Mouse (Mus musculus) v-Abl transformed pro-B cells (cell line): ENCODE data around the gene Twsg1.
"Not testable (repeated sequence)": the region's sequence is repeated elsewhere in the genome, so short reads cannot be mapped to it uniquely, and the experiment has no call there.

ENCODE experiments used
- in situ Hi-C, 2 experiments: fragments of 400-800 bp; cut with MboI; formaldehyde crosslinking; loops; one replicate each; pipeline ENCODE4 v1.15.1; 2025; ENCODE audit not compliant: unreplicated experiment in 2 of 2

Twsg1 gene

GRCm38 (mm10) chr17:65950622-65951404 lies at the start of gene Twsg1:
Gene Twsg1 (minus strand): TSS chr17:65951226.
- in situ Hi-C loops: loop anchor here (5.0 to 25.0 kb wide), 4 partner anchors 79 to 536 kb away; no protein-coding TSS in a partner anchor

- in situ Hi-C loops: no loop called here
Observed at GRCm38 (mm10) chr17:65988151-65988820, 37.3 kb upstream of the Twsg1 start.

GRCm38 (mm10) chr17:65976720-65977119 lies 25.7 kb upstream of the Twsg1 start:
- in situ Hi-C loops: not testable (repeated sequence)

- in situ Hi-C loops: loop anchor here in 1 of 2 experiments (25.0 kb wide), 1 partner anchor 520 kb away; no protein-coding TSS in a partner anchor
Observed at GRCm38 (mm10) chr17:65967751-65968150, 16.7 kb upstream of the Twsg1 start.

GRCm38 (mm10) chr17:65962263-65962662 lies 11.2 kb upstream of the Twsg1 start:
- in situ Hi-C loops: loop anchor here in 1 of 2 experiments (25.0 kb wide), 1 partner anchor 525 kb away; no protein-coding TSS in a partner anchor

- in situ Hi-C loops: loop anchor here in 1 of 2 experiments (25.0 kb wide), 1 partner anchor 526 kb away; no protein-coding TSS in a partner anchor
Observed at GRCm38 (mm10) chr17:65961606-65962136, 10.6 kb upstream of the Twsg1 start.

GRCm38 (mm10) chr17:65959011-65959410 lies 8.0 kb upstream of the Twsg1 start:
- in situ Hi-C loops: loop anchor here (5.0 to 25.0 kb wide), 2 partner anchors 253 to 528 kb away; no protein-coding TSS in a partner anchor

- in situ Hi-C loops: loop anchor here (5.0 to 25.0 kb wide), 2 partner anchors 254 to 529 kb away; no protein-coding TSS in a partner anchor
Observed at GRCm38 (mm10) chr17:65958366-65958765, 7.3 kb upstream of the Twsg1 start.

GRCm38 (mm10) chr17:65957782-65958325 lies 6.8 kb upstream of the Twsg1 start:
- in situ Hi-C loops: loop anchor here (5.0 to 25.0 kb wide), 2 partner anchors 254 to 529 kb away; no protein-coding TSS in a partner anchor

GRCm38 (mm10) chr17:65956993-65957781 lies 6.2 kb upstream of the Twsg1 start:
- in situ Hi-C loops: loop anchor here (5.0 to 25.0 kb wide), 2 partner anchors 255 to 530 kb away; no protein-coding TSS in a partner anchor

GRCm38 (mm10) chr17:65956140-65956539 lies 5.1 kb upstream of the Twsg1 start:
- in situ Hi-C loops: loop anchor here (5.0 to 25.0 kb wide), 2 partner anchors 256 to 531 kb away; no protein-coding TSS in a partner anchor

GRCm38 (mm10) chr17:65953959-65954358 lies 2.9 kb upstream of the Twsg1 start:
- in situ Hi-C loops: loop anchor here (5.0 to 25.0 kb wide), 4 partner anchors 82 to 533 kb away; no protein-coding TSS in a partner anchor

- in situ Hi-C loops: loop anchor here (5.0 to 25.0 kb wide), 4 partner anchors 80 to 535 kb away; no protein-coding TSS in a partner anchor
Observed at GRCm38 (mm10) chr17:65952083-65952482, 1.1 kb upstream of the Twsg1 start.

GRCm38 (mm10) chr17:65950183-65950582 lies 843 bp downstream of the Twsg1 start:
- in situ Hi-C loops: loop anchor here (5.0 to 25.0 kb wide), 4 partner anchors 78 to 537 kb away; no protein-coding TSS in a partner anchor

GRCm38 (mm10) chr17:65947307-65947706 lies 3.7 kb downstream of the Twsg1 start:
- in situ Hi-C loops: no loop called here

GRCm38 (mm10) chr17:65945420-65945819 lies 5.6 kb downstream of the Twsg1 start:
- in situ Hi-C loops: no loop called here

- in situ Hi-C loops: no loop called here
Observed at GRCm38 (mm10) chr17:65942394-65942793, 8.6 kb downstream of the Twsg1 start.

- in situ Hi-C loops: no loop called here
Observed at GRCm38 (mm10) chr17:65941275-65941674, 9.8 kb downstream of the Twsg1 start.

GRCm38 (mm10) chr17:65940221-65940620 lies 10.8 kb downstream of the Twsg1 start:
- in situ Hi-C loops: no loop called here
